Mouse (Mus musculus): Measurements from ENCODE around the gene Atxn2l. TPM values are rescaled to one million over a fixed set of nuclear protein-coding genes. Genes with fewer than 3 reads are reported as not detected.

Gene Atxn2l
- polyA plus RNA-seq, 1 experiment, result 82.8 TPM

DNA sequence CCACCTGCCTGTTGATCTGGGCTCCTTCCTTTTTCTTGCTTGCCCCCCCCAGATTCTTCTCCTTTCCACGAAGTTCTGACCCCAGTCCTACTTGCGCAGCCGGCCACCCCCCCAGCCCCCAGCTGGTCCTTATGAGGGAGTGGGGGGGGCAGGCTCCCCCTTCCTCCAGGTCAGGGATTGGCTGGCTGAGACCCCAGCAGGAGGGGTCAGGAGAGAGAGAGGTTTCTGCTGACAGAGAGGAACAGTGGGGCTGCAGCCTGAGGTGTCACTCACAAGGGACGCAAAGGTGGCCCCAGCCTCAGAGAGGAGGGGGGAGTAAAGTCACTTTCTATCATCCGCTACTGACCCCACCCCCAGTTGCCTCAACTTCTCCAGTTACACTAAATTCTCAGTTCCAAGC, 40.2 kb downstream of the Atxn2l start, which contains the start of gene Atp2a1:
Gene Atp2a1 (minus strand): TSS at position 105 of the 400 bp plus-strand sequence.
- no peak for DNase-seq (ENCODE audit: low read depth)

DNA sequence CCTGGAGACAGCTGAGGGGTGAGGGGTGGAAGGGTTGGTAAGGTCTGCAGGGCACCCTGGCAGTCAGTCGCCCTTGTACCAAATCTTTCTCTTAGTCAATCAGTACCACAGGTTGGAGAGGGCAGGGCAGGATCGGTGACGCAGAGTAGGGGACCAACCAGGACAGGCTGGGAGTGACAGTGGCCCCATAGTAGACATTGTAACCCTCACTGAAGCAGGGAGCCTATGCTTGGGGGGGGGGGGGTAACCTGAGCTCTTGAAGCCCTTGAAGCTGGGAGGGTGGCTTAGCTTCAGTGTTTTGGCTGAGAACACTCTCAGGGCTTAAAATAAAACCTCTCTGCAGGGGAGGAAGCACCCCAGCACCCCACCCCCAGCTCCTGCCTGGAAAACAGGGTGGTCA, 41.6 kb downstream of the Atxn2l start:
- no peak for DNase-seq (ENCODE audit: low read depth)

DNA sequence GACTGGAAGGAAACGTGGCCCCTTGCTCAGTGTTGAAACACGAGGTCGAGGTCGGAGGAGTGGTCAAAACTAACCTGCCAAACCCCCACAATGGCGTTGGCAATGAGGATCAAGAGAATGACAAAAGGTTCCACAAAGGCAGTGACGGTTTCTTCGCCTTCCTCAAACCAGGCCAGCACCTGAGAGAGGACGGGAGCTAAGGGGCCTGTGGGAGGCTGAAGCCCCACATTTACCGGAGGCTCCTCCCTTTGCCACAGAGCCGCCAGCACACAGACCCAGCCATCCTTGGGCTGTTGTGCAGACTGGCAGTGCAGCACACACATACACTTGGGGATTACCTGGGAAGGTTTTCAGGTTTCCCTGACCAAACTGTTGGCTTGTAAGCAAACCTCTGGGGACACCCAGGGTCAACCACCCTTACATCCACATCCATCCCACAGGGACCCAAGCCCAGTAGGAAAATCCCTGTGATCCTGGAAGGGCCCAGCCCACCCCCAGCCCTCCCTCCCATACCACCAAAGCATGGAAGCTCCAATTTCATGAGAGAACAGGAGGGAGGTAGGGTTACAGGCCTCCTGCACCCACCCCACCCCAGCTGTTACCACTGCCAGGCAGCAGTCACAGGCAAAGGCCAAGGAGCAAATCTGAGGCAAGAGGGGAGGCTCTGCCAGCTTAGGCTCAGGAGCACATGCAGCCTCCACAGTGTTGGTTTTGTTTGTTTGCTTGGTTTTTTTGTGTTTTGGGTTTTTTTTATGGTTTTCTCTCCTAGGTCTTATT, 42.4 kb downstream of the Atxn2l start:
- DNase-seq (ENCODE audit: low read depth), result no peak

DNA sequence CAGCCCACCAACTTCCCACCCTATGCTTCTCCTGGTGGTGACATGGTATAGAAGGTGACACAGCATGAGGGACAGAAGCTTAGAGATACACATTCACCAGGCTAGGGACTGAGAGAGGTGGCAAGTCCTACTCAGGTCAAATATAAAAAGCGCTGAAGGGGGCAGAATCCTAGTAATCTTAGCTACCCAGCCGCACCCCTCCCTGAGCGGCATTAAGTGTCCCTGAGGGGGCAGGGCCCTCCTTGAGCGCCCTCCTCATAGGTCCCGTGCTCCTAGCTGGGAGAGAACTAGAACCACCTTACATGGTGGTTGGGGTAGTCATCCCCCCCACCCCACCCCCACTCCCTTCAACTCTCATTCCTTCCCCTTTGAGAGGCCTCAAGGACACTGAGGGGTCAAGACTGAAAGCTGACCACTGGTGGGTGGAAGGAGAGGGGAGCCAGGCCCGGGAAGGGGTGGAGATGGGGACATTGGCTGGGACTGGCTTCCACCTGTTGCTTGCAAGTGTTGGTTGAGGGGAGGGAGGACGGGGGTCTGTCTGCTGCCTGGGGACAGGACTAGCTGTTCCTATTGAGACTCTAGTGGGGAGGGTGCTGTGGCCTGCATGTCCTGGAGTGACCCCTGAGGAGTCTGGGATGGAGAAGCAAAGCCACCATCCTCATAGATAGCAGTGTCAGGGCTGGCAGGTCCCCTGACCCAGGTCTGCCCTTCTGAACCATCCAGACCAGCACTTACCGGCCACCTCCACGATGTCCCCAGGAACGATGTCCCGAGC, 44.2 kb downstream of the Atxn2l start:
- DNase-seq (ENCODE audit: low read depth), result no peak

DNA sequence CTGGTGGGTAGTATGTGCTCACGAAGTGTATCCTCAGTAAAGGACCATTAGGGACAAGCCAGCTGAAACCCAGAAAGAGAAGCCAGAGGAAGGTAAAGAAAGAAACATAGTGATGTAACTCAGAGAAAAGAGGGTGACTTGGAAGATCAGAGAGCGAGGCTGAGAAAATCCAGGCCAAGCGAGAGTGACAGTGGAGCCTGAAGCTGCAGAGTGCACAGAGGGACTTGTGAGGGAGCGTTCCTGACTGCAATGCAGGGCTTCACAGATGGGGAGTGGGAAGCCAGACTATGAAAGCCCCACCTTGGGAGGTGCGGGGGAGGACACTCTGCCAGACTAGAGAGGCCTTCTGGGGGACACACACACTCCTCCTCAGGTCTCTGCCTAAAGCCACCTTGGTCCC, 45.0 kb downstream of the Atxn2l start:
- DNase-seq (ENCODE audit: low read depth), result no peak

DNA sequence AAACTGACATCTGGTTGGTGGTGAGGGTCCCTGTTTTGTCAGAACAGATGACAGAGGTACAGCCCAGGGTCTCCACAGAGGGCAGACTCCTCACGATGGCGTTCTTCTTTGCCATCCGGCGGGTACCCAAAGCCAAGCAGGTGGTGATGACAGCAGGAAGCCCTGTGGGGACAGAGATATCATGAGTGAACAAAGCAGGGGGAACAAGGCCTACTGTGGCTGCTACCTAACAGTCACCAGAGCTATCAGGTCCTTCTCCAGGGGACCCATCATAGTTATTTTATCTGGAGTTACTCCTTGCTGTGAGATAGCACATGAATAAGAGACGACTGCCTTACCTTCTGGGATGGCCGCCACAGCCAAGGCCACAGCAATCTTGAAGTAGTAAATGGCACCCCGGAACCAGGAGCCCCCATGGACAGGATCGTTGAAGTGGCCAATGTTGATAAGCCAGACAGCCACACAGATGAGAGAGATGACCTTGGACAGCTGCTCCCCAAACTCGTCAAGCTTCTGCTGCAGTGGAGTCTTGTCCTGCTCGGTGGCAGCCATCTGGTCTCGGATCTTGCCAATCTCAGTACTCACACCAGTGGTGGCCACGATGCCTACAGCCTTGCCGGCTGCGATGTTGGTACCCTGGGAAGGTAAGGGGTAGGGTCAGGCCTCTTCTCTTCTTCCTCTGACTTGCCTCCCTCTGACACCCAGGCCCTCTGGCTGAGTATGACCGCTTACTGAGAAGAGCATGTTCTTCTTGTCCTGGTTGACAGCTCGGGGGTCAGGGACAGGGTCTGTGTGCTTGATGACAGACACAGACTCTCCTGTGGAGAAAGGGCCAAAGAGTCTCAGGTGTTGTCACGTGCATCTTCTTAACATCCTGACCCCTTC, 46.6 kb downstream of the Atxn2l start:
- DNase-seq (ENCODE audit: low read depth), result no peak

DNA sequence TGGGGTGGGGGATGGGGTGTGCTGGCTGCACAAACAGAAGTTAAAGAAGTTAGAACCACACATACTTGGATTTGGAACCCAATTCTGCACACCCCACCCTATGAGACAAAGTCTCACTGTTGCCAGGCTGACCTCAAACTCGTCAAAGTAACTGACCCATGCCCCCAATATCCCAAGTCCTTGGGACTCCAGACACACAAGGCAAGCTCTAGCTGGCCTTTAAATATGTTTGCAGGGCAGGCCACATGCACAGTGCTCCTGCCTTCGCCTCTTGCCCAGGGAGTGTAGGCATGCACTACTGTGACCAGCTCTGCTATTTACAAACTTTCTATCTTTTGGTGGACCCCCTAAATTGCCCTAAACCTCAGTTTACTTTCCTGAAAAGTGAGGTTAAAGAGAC, 48.0 kb downstream of the Atxn2l start:
- DNase-seq (ENCODE audit: low read depth), result no peak

DNA sequence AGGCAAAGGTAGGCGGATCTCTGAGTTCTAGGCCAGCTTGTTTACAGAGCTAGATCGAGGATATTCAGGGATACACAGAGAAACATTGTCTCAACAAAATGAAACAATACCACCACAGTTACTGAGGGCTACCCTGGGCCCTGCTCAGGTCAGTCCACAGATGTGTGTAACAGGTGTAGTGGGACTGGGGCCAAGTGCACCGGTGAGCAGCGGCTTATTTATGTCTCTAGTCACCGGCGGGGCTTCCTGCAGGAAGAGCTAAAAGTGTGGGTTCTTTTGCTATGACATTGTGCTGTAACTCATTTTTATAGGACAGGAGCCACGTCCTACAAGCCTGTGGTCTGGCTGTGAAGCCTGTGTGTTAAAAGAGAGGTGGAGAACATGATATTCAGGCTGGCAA, 49.4 kb downstream of the Atxn2l start:
- DNase-seq (ENCODE audit: low read depth), result no peak

DNA sequence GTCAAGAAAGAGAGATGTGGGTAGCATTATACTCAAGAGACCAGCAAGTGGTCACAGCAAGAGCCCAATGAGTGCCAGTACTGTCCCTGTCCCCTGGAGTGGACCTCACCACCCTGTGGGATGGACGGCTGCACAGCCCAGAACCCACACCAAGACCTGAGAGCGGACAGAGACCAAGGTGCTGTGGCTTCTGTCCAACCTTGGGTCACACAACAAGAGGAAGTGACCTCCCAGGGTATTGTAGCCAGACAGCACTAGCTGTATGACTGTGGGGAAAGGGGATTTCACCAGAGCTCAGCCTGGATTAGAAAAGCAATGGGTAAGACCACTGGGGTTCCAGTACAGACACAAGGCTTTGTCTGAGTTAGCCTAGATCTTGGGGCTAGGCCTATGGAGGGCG, 51.0 kb downstream of the Atxn2l start:
- DNase-seq (ENCODE audit: low read depth), result no peak

DNA sequence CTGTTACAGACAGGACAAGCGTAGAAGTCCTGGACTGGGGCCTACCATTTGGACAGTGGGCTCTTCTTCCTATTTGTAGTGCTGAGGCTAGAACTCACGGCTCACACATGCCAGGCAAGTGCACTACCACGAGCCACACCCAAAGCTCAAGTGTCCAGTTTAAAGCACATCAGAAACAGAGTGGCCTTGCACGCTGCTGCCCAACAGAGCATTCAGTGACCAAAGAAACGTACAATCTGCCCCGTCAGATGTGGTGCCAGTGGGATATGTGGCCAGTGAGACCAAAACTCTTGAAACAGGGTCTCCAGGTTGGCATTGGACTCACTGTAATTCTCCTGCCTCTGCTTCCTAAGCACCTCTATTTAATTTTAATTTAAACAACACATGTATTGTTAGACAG, 52.6 kb downstream of the Atxn2l start:
- DNase-seq (ENCODE audit: low read depth), result no peak

DNA sequence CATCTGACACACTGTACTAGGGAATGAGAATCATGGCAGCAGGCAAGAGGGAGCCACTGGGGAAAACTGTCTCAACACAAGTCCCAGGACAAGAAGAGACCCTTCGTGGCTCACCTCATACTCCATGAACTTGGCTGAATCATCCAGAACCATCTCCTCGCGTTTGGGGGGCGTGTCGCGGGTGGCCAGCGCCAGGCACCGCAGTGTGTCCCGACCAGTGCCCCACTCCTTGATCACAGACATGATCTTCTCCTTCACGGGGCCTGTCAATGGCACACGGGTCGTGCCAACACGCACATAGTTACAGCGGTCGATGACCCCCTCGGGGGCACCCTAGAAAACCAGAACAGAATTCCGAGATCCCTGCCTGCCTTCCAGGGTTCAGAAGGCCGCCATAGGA, 53.2 kb downstream of the Atxn2l start:
- no peak for DNase-seq (ENCODE audit: low read depth)

DNA sequence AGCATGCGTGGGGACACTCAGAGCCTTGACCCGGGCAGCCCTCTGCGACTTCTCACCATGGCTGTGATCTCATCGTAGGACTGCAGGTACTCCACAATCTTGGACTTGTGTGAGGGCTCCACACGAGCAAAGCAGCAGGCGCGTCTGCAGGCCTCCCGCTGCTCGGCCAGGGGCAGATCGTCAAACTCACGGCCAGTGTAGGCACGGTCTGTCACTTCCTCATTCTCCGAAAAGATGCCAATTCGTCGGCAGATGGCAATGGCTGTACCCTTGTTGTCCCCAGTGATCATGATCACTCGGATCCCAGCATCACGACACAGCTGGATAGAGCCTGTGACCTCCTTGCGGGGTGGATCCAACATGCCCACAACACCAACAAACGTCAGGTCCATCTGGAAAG, 54.8 kb downstream of the Atxn2l start:
- DNase-seq (ENCODE audit: low read depth), result no peak

DNA sequence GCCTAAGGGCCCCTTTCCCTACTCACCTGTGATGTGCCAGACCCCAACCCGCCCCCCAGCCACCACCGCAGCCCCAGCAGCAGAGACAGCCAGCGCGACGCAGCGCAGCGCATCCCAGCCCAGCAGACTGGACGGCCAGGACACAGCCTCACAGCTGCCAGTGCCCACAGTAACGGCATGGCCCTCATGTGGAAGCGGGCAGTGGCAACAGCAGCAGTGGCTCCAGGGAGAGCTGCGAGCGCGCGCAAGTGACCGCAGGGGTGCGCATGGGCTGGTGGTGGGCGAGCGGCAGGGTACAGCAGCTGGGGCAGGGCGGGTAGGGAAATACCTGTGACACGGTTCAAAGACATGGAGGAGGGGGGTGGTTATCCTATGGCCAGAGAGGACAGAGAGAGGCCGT, 57.0 kb downstream of the Atxn2l start:
- no peak for DNase-seq (ENCODE audit: low read depth)

DNA sequence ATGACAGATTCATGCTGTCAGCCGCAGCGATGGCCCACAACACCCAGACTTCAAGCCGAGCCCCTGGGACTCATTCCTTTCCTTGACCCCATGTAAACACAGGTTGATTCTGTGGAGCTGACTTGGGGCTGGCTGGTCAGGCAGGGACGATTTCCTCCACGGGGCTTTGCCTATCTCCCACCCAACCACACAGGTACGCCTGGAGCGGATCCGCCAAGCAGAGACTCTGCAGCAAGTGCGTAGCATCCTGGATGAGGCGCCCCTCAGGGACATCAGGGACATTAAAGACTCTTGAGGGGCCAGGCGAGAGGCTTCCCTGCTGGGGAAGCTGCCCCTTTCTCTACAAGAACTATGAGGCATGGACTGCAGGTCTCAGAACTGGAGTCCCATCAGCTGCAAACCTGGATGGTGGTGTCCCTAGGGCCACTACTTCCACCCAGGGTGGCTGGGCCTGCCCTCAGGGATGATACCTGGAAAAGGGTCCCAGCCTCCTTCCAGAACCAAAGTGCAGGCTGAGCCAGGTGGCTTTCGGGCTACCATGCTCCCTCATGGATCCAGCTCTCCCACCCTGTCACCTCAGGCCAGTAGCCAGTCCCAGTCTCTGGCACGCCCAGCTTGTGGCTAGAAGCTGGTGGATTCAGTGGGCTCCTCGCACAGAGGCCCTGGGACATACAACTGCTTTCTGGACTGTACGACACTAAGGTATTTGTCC, 58.0 kb downstream of the Atxn2l start:
- no peak for DNase-seq (ENCODE audit: low read depth)

DNA sequence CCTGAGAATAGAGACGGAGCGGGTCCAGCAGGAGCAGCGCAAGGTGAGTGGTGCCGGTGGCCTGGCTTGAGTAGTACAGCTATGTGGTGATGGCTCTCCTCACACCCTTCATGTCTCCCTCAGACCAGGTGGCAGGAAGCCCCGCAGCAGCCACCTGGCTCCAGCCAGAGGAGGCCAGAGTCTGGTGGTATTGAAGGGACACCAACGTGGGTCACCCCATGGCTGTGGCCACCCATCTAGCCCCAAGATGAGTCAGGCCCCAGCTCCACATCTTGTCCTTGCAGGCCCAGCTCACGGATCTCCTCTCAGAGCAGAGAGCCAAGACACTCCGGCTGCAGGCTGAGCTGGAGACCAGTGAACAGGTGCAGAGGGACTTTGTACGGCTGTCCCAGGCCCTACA, 58.7 kb downstream of the Atxn2l start:
- DNase-seq (ENCODE audit: low read depth), result no peak

DNA sequence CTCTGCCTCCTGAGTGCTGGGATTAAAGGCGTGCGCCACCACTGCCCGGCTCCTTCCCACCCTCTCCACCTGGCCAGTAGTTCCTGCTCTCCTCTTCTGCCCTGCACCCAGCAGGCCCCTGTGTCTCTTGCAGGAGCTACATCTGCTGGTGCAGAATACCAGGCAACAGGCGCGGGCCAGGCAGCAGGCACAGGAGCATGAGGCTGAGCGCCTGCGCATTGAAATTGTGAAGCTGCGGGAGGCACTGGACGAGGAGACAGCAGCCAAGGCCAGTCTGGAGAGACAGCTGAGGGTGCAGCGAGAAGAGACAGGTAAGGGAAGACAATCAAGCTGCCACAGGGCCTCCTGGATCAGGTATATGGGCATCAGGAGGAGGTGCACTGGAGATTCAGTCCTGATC, 59.2 kb downstream of the Atxn2l start:
- DNase-seq (ENCODE audit: low read depth), result no peak

Other genes with a start within 250 kb of the Atxn2l start
- 26.5 and 32.0 TPM in 2 replicates for gene Sbk1, start 230.8 kb downstream of the Atxn2l start, polyA plus RNA-seq (2012; rRNA removed)
- 10.7 TPM in 2 replicates for gene Lat, start 133.9 kb downstream of the Atxn2l start, polyA plus RNA-seq (2012; rRNA removed)
- 144 and 156 TPM in 2 replicates for gene Spns1, start 126.0 kb downstream of the Atxn2l start, polyA plus RNA-seq (2012; rRNA removed)
- 4.7 and 6.4 TPM in 2 replicates for gene Nfatc2ip, start 106.7 kb downstream of the Atxn2l start, polyA plus RNA-seq (2012; rRNA removed)
- 0.95 and 1.2 TPM in 2 replicates for gene Cd19, start 88.5 kb downstream of the Atxn2l start, polyA plus RNA-seq (2012; rRNA removed)
- 26.0 and 28.2 TPM in 2 replicates for gene Rabep2, start 74.7 kb downstream of the Atxn2l start, polyA plus RNA-seq (2012; rRNA removed)
- 1.7 and 8.0 TPM in 2 replicates for gene Atp2a1, start 40.3 kb downstream of the Atxn2l start, polyA plus RNA-seq (2012; rRNA removed)
- 40.5 and 48.0 TPM in 2 replicates for gene Sh2b1, start 28.0 kb downstream of the Atxn2l start, polyA plus RNA-seq (2012; rRNA removed)
- 92.1 and 92.3 TPM in 2 replicates for gene Tufm, start 16.1 kb downstream of the Atxn2l start, polyA plus RNA-seq (2012; rRNA removed)
- gene Eif3c, start 63.0 kb upstream of the Atxn2l start, polyA plus RNA-seq (2012; rRNA removed), result 111 and 114 TPM in 2 replicates
- 22.4 and 30.5 TPM in 2 replicates for gene Apobr, start 81.5 kb upstream of the Atxn2l start, polyA plus RNA-seq (2012; rRNA removed)
- gene Cln3, start 82.4 kb upstream of the Atxn2l start, polyA plus RNA-seq (2012; rRNA removed), result 76.8 and 98.2 TPM in 2 replicates
- gene Il27, start 91.5 kb upstream of the Atxn2l start, polyA plus RNA-seq (2012; rRNA removed), result 0.13 TPM in 1 of 2 replicates, not detected in the other
- gene Nupr1, start 127.4 kb upstream of the Atxn2l start, polyA plus RNA-seq (2012; rRNA removed), result 49.9 and 55.5 TPM in 2 replicates
- gene Sgf29, start 145.9 kb upstream of the Atxn2l start, polyA plus RNA-seq (2012; rRNA removed), result 25.4 and 48.2 TPM in 2 replicates
- gene Sult1a1, start 173.0 kb upstream of the Atxn2l start, polyA plus RNA-seq (2012; rRNA removed), result 107 and 126 TPM in 2 replicates
- 70.6 and 75.0 TPM in 2 replicates for gene Bola2, start 192.0 kb upstream of the Atxn2l start, polyA plus RNA-seq (2012; rRNA removed)
- 24.2 and 26.3 TPM in 2 replicates for gene Slx1b, start 192.3 kb upstream of the Atxn2l start, polyA plus RNA-seq (2012; rRNA removed)
- 38.2 and 61.2 TPM in 2 replicates for gene Coro1a, start 204.3 kb upstream of the Atxn2l start, polyA plus RNA-seq (2012; rRNA removed)